Mouse (Mus musculus) kidney, postnatal 10 days (tissue): ENCODE results near the gene Calm3.

ENCODE experiments used
- DNase-seq: peaks from one replicate; pipeline ENCODE4 v3.0.0; 2021; ENCODE audit warnings: mixed read lengths

Gene Calm3

DNA sequence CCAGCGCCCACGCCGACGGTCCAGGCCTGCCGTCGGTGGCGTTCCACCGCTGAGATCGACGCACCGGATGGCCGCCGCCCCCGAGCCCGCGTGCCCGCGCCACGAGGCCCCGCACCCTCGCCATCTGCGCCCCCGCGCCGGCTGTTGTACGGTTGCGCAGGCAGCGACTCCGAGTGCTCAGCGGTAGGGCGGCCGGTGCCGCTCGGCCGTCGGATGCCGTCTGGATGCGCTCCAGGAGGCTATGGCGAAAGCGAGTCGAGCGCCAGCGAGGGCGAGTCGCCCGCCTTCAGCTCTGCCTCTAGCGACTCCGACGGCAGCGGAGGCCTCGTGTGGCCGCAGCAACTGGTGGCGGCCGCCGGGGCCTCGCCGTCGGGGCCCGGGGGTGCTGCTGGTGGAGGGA is 38.0 kb downstream of the Calm3 start:
- no peak for DNase-seq

DNA sequence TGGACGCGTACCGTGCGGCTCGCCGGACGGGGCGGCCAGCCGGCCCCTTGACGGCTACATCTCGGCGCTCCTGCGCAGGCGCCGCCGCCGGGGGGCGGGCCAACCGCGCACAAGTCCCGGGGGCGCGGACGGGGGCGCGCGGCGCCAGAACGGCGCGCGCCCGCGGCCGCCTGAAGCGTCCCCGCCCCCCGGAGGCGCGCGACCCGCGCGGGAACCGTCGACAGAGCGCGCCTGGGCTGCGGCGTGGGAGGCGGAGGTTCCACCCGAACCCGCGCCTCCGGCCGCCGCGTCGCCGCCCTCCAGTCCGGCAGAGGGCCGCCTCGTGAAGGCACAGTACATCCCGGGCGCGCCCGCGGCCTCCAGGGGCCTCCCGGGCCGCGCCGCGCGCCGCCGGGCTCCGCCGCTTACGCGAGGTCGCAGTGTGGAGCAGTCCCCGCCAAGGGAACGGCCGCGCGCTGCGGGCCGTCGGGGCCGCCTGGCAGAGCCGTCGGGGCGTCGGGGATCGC is 38.6 kb downstream of the Calm3 start:
- no peak for DNase-seq

DNA sequence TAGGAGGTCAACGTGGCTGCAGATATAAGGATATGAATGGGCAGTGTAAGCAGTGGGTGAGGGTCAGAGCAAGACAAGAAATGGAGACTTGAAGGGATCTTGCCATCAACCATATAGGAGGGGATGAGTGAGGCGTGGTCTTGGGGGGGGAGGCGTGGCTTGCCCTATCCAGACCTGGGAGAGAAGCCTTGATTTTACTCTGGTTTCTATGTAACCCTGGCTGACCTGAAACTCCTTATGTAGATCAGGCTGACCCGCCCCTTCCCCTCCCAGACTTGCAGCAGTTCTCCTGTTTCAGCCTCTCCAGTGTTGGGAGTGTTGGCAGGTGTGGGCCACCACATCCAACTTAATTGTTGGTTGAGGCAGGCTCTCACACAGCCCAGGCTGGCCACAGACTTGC is 39.6 kb downstream of the Calm3 start:
- no peak for DNase-seq

DNA sequence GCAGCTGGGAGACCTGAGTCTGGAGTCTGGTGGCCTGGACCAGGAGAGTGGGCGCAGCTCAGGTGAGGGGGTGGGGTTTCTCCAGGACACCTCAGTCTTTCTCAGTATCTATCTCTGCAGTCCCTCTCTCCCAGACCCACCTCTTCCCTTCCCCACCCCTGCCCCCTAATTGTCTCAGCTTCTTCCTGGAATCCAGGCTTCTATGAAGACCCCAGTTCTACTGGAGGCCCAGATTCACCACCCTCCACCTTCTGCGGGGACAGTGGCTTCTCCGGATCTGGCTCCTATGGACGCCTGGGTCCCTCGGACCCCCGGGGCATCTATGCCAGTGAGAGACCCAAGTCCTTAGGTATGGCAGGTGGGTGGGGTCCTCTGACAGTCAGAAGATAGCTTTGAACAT is 40.8 kb downstream of the Calm3 start:
- DNase-seq = no peak

DNA sequence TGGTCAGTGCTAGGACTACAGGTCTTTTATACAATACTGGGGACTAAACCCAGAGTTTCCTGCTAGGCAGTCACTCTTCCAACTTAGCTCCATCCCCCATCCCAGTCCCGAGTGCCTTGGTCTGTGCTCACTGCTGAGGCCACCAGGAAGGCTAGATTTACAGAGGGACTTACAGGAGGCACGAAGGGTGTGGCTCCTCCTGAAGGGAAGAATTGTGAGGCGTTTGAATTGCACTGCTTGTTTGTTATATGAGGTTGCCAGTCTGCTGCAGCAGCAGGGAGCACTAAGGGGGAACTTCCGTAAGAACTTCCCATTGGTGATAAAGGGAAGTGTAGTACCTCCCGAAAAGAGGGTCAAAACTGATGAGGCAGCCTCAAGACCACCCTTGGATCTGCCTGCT is 43.3 kb downstream of the Calm3 start:
- DNase-seq = no peak

DNA sequence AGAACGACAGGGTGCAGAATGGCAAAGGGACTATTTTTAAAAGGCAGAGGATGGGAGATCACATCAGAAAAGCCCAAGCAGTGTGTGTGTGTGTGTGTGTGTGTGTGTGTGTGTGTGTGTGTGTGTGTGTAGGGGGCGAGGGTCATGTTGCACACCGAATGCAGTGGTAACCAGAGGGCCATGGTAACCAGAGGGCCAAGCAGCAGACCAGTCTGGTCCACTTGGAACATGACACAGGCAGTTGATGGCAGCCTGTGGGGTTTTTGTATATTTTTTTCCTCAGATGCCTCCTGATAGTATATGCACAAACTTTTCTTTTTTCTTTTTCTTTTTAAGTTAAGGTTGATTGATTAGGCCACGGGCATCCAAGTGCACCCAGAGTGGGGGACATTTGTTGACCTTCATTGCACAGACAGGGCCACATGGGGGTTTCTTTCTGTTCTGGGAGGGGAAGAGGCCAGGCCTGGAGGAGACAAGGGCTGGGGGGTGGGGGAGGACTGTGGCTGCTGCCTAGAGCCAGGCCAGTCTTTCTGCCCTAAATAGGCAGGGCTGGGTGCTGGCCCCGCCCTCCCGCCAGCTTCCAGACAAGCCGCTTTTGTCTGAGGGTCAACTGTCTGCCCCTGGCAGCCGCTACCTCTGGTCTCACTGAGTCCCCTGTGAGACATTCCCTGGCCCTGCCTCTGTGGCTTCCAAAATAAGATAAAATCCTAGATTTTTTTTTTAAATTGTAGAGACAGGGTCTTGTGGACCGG is 43.9 kb downstream of the Calm3 start:
- DNase-seq = peak; percentile 73

DNA sequence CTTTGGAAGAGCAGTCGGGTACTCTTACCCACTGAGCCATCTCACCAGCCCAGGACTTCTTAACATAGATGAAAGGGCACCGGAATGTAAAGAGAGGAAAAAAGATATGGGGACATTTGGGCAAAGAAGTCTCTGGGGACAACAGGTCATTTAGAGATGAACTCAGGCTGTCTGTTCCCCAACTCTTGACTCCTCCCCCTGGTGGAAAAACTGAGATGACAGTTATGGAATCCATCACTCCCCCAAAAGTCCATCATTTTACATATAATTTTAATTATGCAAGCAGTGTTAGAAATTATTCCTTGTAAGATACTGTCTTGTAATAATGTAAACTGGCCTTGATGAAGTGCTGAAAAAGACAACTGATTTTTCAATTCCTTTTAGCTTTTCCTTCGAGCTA is 46.2 kb downstream of the Calm3 start:
- no peak for DNase-seq

DNA sequence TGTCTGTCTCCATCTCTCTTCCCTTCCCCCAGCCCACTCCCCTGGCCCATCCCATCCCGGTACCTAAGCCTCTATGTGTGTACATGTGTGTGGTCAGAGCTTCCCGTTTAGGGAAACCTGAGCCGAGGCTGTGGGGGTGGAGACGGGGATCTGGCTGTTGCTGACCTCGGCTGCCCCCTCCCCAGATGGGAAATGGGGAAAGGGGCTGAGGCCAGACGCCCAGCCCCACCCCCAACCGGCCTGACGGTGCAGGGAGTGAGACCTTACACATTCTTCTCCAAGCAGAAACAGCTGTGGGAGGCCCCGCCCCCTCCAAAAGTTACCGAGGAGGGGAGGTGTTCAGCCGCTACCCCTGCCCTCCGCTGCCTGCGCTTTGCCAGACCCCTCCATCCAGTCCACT is 47.3 kb downstream of the Calm3 start:
- peak; percentile 73 for DNase-seq

DNA sequence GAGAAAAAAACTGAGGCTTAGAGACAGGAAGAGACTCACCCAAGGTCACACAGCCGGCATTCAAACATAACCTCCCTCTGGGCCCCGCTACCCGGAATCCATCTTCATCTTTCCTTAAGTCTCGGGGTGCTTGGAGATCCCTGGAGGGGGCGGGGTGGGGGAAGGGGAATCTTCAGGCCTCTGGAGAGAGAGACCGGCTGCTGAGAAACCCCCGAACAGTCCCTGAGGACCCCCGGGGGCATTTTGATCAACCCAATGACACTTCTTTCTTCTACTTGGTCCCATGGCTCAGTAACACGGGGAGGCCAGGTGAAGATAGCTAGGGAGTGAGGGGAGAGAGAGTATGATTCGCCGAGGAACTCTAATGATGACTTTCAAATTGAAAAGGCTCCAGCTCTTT is 47.9 kb downstream of the Calm3 start:
- DNase-seq = no peak

DNA sequence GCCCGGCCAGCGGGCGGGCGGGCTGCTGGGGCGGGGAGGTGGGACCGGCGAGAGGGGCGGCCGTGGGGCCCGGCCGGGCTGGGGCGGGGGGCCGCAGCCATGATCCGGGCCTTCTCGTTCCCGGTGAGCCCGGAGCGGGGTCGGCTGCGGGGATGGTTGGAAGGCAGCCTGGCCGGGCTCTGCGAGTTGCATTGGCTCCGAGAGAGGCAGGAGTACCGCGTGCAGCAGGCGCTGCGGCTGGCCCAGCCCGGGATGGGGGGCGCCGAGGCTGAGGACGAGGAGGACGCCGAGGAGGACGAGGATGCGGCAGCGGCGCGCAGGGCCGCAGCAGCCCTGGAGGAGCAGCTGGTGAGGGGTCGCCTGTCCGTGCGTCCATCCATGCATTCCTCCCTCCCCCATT is 48.6 kb downstream of the Calm3 start:
- no peak for DNase-seq

DNA sequence AGATGAGACGGTGACA is 48.8 kb downstream of the Calm3 start, which contains the start of gene Dact3:
Gene Dact3 (plus strand): TSS at position 8 of the 16 bp plus-strand sequence.
- DNase-seq = no peak

DNA sequence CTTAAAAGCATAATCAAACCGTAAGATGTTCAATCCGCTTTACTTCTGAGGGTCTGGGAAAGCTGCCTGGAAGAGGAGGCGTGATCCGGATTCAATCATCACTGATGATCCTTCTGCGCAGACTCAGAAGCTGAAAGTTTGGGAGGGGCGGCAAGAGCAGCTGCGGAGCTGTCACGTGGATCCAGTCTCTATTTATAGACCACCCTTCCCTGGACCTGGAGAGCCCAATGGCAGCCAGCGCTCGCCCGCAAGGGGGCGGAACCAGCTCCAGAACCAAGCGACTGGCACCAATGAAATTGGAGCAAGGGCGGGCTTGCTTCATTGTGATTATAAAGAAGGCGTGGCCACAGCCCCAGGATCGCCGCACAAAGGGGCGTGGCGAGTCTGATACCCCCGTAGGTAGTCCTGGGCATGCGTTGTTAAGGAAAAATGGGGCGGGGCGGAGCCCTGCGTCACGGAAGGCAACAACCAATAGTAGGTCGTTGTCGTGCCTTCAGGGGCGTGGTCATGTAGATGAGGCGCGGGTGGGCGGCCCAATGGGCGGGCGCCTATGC is 49.1 kb downstream of the Calm3 start:
- DNase-seq = peak; percentile 100

DNA sequence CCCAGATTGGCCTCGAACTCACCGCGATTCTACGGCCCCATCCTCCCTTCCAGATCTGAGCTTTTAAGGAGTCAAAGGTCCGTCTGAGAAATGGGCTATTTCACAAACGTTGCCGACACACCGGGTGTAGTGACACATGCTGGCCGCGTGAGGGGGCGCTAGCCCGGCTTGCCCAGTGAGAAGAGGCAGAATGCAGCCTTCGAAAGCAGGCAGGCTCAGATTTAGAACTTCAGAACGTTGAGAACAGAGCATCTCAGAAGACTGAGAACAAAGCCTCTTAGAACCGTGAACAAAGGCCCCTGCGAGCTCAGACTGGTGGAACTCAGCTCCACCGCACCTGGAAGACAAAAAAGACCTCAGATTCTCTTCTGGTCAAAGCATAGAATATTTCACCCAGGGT is 49.7 kb downstream of the Calm3 start:
- DNase-seq = peak; percentile 85

DNA sequence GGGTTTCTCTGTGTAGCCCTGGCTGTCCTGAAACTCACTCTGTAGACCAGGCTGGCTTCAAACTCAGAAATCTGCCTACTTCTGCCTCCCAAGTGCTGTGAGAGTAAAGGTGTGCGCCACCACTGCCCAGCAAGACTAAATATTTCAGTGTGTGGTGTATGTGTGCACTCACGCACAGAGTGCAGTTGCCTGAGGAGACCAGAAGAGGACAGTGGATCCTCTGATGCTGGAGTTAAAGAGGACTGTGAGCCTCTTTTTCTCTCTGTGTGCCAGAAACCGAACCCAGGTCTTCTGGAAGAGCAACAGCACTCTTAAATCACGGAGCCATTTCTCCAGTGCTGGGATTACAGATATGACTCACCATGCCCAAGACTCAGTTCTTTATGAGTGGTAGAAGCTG is 50.5 kb downstream of the Calm3 start:
- no peak for DNase-seq

DNA sequence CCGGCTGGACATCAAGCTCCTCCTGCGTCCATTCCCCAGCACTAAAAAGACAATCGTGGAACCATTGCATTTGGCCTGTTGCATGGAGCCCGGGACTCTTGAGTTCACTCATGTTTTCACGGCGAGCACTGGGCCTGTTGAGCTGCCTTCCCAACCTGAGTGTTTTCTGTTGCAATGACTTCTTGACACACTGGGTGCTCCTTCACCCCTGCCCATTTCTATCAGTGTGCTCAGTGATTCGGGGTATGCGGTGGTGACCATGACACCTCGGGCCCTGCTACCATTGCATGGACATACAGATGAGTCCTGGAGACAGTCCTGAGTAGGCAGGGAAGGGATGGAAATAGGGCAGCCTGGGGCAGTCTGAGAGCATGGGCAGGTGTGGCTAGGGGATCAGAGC is 51.4 kb downstream of the Calm3 start:
- no peak for DNase-seq

DNA sequence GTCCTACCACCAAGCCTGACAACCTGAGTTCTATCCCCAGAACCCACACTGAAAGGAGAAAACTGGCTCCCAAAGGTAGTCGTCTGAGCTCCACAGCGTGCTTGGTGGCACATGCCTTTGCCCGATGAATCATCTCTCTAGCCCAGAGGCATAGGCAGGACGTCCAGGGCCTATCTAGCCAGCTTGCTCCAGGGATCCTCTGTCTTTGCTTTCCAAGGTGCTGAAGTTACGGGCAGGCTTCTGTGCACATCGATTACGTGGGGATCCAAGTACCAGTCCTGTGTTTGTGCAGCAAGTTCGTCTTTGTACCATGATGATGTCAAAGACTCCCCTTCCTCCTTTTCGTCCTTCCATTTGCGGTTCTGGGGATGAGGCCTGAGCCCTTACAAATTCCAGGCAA is 52.3 kb downstream of the Calm3 start:
- DNase-seq = no peak

DNA sequence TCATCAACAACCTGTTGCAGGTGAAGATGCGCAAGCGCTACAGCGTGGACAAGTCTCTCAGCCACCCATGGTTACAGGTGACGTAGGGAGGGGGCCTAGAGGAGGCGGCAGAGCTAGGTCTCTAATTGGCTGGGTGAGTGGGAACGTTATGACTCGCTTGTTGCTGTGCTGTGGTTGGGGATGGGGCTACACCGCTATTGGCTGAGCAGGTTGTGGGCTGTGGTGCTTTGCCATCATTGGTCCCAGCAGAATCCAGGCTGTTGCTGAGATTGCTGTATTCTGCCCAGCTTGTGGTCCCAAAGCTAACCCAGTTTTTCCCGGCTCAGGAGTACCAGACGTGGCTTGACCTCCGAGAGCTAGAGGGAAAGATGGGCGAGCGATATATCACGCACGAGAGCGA is 54.4 kb downstream of the Calm3 start:
- peak; percentile 68 for DNase-seq

DNA sequence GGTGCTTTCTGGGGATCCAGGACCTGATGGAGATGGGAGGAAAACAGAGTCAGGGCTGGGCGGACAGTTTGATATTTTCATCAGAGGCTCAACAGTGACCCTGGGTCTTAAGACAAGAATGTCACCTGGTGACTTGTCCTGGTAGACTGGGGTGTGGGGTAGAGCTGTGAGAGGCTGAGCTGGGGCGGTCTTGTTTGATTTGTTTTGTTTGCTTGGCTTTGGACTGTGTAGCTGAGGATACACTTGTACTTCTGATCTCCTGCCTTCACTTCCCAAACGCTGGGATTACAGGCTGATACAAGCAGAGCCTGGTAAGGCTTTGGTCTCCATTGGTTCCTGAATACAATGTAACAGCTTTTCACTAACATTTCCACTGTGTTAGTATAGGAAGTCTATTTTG is 56.4 kb downstream of the Calm3 start:
- no peak for DNase-seq
